Mouse (Mus musculus) erythroblast, embryonic 14.5 days (primary cell): ENCODE results near the gene Rnf213.

Source experiments
- GATA1 ChIP-seq: IDR thresholded peaks from 2 replicates; pipeline ENCODE4 v1.6.1; 2012; ENCODE audit warnings: low read length, inconsistent platforms, mixed read lengths
- TAL1 ChIP-seq: IDR thresholded peaks from 3 replicates; pipeline ENCODE4 v1.6.1; 2012; ENCODE audit warnings: low read length, inconsistent platforms, mixed read lengths

GRCm38 (mm10) chr11:119402501-119403160 lies 9.7 kb downstream of the Rnf213 start:
- TF ChIP-seq GATA1 (no peak), TAL1 (no peak)
